In the genomic region with DNA sequence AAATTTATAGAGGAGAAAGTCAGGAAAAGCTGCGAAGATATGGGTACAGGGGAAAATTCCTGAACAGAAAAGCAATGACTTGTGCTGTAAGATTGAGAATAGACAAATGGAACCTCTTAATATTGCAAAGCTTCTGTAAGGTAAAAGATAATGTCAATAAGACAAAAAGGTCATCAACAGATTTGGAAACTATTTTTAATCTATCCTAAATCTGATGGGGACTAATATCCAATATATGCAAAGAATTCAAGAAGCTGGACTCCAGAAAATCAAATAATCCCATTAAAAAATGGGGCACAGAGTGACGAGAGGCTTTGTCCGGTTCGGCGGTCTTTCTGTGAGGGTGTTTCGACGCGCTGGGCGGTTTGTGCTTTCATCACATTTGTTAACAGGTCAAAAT, we compare ENCODE assay signal across 8 mouse cellular contexts. TPM values are rescaled to one million over a fixed set of nuclear protein-coding genes. Genes with fewer than 3 reads are reported as not detected.
DNase-seq lines count a peak whose midpoint lies in the region; ATAC-seq and TF ChIP-seq lines count a peak whose summit lies in the region.
"Not testable (repeated sequence)": the region's sequence is repeated elsewhere in the genome, so short reads cannot be mapped to it uniquely, and the experiment has no call there.

A gene (plus strand): TSS at position 301 of the 400 bp plus-strand sequence.

- H3K9me3 ChIP-seq in forebrain, embryonic 11.5 days (ENCODE audit: control insufficient read depth, low read length); heart, embryonic 14.5 days (ENCODE audit: control insufficient read depth, low read length); intestine, embryonic 15.5 days; lung, embryonic 14.5 days (ENCODE audit: low read depth, low read length); midbrain, embryonic 16.5 days (replicated peaks; ENCODE audit: control insufficient read depth, low read length, poor library complexity, severe bottlenecking): not testable (repeated sequence)

- not testable (repeated sequence) for H3K4me3 ChIP-seq in bone marrow macrophage, adult 2 months (ENCODE audit: insufficient read depth, low read length); forebrain, embryonic 11.5 days (ENCODE audit: low read depth, low read length); heart, embryonic 14.5 days (ENCODE audit: control insufficient read depth in 1 of 2, insufficient read depth in 1 of 2, low read depth in 1 of 2, low read length in 2 of 2); intestine, embryonic 15.5 days (replicated peaks); left cerebral cortex, adult 2 months; lung, embryonic 14.5 days (ENCODE audit: low read depth, low read length); midbrain, embryonic 16.5 days (ENCODE audit: low read depth, low read length)

- not testable (repeated sequence) for DNase-seq in forebrain, embryonic 11.5 days (ENCODE audit: low spot score); left cerebral cortex, adult 2 months (ENCODE audit: extremely low spot score in 1 of 2, low spot score in 2 of 2); lung, embryonic 14.5 days; thymus, postnatal 0 days (ENCODE audit: low spot score)

- 88% methylated on average over 9 of the region's 9 CpGs for WGBS in forebrain, embryonic 11.5 days
- 88% methylated on average over 9 of the region's 9 CpGs for WGBS in heart, embryonic 14.5 days
- 90% methylated on average over 9 of the region's 9 CpGs for WGBS in intestine, embryonic 15.5 days
- WGBS in lung, embryonic 14.5 days: 93% methylated on average over 9 of the region's 9 CpGs
- 94% methylated on average over 9 of the region's 9 CpGs for WGBS in midbrain, embryonic 16.5 days

- H3K36me3 ChIP-seq in forebrain, embryonic 11.5 days (ENCODE audit: control insufficient read depth, insufficient read depth, low read length); heart, embryonic 14.5 days (ENCODE audit: control insufficient read depth, insufficient read depth, low read length); intestine, embryonic 15.5 days; lung, embryonic 14.5 days (ENCODE audit: insufficient read depth); midbrain, embryonic 16.5 days (ENCODE audit: control insufficient read depth, insufficient read depth, low read length): not testable (repeated sequence)

- intact Hi-C loops in left cerebral cortex, adult 2 months (cut with DNase I): not testable (repeated sequence)

- not testable (repeated sequence) for H3K27ac ChIP-seq in bone marrow macrophage, adult 2 months (ENCODE audit: insufficient read depth, low read depth, low read length); forebrain, embryonic 11.5 days (ENCODE audit: low read depth, low read length); heart, embryonic 14.5 days (replicated peaks in 1 of 2; ENCODE audit: control insufficient read depth in 1 of 2, insufficient read depth in 1 of 2, low read depth in 2 of 2, low read length in 2 of 2); intestine, embryonic 15.5 days; left cerebral cortex, adult 2 months; lung, embryonic 14.5 days (ENCODE audit: low read depth); midbrain, embryonic 16.5 days (ENCODE audit: low read length)

- H3K4me1 ChIP-seq in bone marrow macrophage, adult 2 months (ENCODE audit: control insufficient read depth, insufficient read depth, low read length); forebrain, embryonic 11.5 days (replicated peaks; ENCODE audit: control insufficient read depth, insufficient read depth, low read length); heart, embryonic 14.5 days (ENCODE audit: control insufficient read depth in 2 of 2, insufficient read depth in 2 of 2, low read length in 2 of 2); intestine, embryonic 15.5 days (replicated peaks); lung, embryonic 14.5 days (ENCODE audit: insufficient read depth); midbrain, embryonic 16.5 days (ENCODE audit: control insufficient read depth, insufficient read depth, low read length): not testable (repeated sequence)

- TF ChIP-seq POLR2A in bone marrow macrophage, adult 2 months (IDR thresholded peaks at IDR 0.05; ENCODE audit: borderline replicate concordance, low read depth, low read length): not testable (repeated sequence)

- ATAC-seq in forebrain, embryonic 11.5 days (replicated peaks; ENCODE audit: low FRiP score); heart, embryonic 14.5 days (ENCODE audit: insufficient number of reproducible peaks, insufficient read depth, low FRiP score, low read depth); intestine, embryonic 15.5 days; lung, embryonic 14.5 days (ENCODE audit: insufficient read depth); midbrain, embryonic 16.5 days: not testable (repeated sequence)

- H3K27me3 ChIP-seq in forebrain, embryonic 11.5 days (ENCODE audit: control insufficient read depth, insufficient read depth, low read length); heart, embryonic 14.5 days (ENCODE audit: control insufficient read depth, insufficient read depth, low read length); intestine, embryonic 15.5 days (replicated peaks); lung, embryonic 14.5 days (ENCODE audit: insufficient read depth, low read length); midbrain, embryonic 16.5 days (ENCODE audit: control insufficient read depth, insufficient read depth, low read depth, low read length): not testable (repeated sequence)

- TF ChIP-seq CTCF in bone marrow macrophage, adult 2 months (IDR thresholded peaks at IDR 0.05; ENCODE audit: low read depth, low read length); left cerebral cortex, adult 2 months (IDR thresholded peaks at IDR 0.05); lung, embryonic 14.5 days (IDR thresholded peaks at IDR 0.05; ENCODE audit: low read depth): not testable (repeated sequence)

- H3K9ac ChIP-seq in forebrain, embryonic 11.5 days (ENCODE audit: low read length); heart, embryonic 14.5 days (ENCODE audit: low read length); intestine, embryonic 15.5 days; lung, embryonic 14.5 days; midbrain, embryonic 16.5 days (ENCODE audit: low read depth, low read length): not testable (repeated sequence)

- not testable (repeated sequence) for H3K4me2 ChIP-seq in forebrain, embryonic 11.5 days (ENCODE audit: low read depth, low read length, severe bottlenecking); heart, embryonic 14.5 days (ENCODE audit: low read length); intestine, embryonic 15.5 days (replicated peaks); lung, embryonic 14.5 days; midbrain, embryonic 16.5 days (ENCODE audit: low read length)

RNA-seq across cellular contexts. Expression of the gene that starts here (rescaled TPM):
- 412 and 618 TPM in 2 replicates for polyA plus RNA-seq in bone marrow macrophage, adult 2 months (2012; ENCODE audit: insufficient read depth, insufficient read length, missing spikeins)
- 11.6 and 12.9 TPM in 2 replicates for polyA plus RNA-seq in forebrain, embryonic 11.5 days (2014; fragmentation: Nextera tagmentation; extraction: Ambion mirVana)
- polyA plus RNA-seq in heart, embryonic 14.5 days (2014; fragmentation: Nextera tagmentation; extraction: Ambion mirVana): 11.7 and 14.7 TPM in 2 replicates
- polyA plus RNA-seq in intestine, embryonic 15.5 days (2015; fragmentation: Nextera tagmentation; extraction: Ambion mirVana): 8.3 and 12.1 TPM in 2 replicates
- total RNA-seq in left cerebral cortex, adult 2 months (2021): 10 to 100 TPM; 10.4 to 16.0 TPM
- polyA plus RNA-seq in lung, embryonic 14.5 days (2014; fragmentation: Nextera tagmentation; extraction: Ambion mirVana): 13.5 and 15.8 TPM in 2 replicates
- 16.3 and 19.1 TPM in 2 replicates for polyA plus RNA-seq in midbrain, embryonic 16.5 days (2015; fragmentation: Nextera tagmentation; extraction: Ambion mirVana)
- polyA plus RNA-seq in thymus, postnatal 0 days (2015; fragmentation: Nextera tagmentation; extraction: Ambion mirVana): 15.1 and 17.3 TPM in 2 replicates

Comparison
In these comparisons a context has a peak if more than half of its experiments do, and no peak if none do; other contexts are left out.
1. RNA of the gene that starts here (polyA plus RNA-seq): 412 to 618 TPM in bone marrow macrophage, adult 2 months; 16.3 to 19.1 TPM in midbrain, embryonic 16.5 days, 15.1 to 17.3 TPM in thymus, postnatal 0 days, 13.5 to 15.8 TPM in lung, embryonic 14.5 days, 11.7 to 14.7 TPM in heart, embryonic 14.5 days, 8.3 to 12.1 TPM in intestine, embryonic 15.5 days and 11.6 to 12.9 TPM in forebrain, embryonic 11.5 days; every median in the first group is over 10 times any median in the second.